Mouse (Mus musculus): ENCODE results near the gene Cped1.
A peak's percentile ranks its signal among the peaks of the same experiment; 100 is the strongest.
"Not testable (repeated sequence)": the region's sequence is repeated elsewhere in the genome, so short reads cannot be mapped to it uniquely, and the experiment has no call there.

The Cped1 gene

DNA sequence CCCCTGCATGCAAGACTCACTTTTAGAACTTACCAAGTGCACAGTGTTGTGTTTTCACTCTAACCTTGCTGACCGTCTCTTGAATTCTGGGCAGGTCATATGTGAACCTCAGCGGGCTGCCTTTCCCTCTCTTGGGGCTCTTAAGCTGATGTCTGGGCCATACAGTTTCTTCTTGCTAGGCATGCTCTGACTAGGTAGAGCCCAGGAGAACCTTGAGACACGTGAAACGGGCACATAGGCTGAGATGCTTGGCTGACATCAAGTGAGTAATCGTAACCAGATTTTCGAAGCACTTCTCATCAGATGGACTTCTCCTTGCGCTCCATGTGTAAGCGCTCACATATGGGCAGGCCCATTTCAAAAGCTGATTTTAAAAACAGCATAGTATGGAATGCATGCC lies 237.2 kb downstream of the Cped1 start:
- DNase-seq (ENCODE audit: low spot score in 2 of 2) = no peak

DNA sequence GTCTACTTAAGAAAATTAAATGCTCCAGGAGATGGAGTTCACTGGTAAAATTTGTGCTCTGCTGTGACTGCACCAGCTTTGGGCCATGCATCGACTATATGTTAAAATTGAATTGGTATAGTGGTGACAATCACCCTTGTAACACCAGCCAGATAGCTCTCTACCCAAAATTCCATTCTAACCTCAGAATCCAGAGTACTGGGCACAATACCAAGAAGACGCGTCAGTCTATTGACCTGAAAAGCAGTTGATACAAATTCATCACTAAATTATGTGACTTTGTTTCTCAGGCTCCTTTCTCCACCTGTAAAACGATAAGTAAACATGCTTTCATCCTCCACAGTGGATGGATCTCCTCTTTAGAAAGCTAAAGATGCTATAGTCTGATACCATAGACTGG lies 238.6 kb downstream of the Cped1 start:
- DNase-seq (ENCODE audit: low spot score in 2 of 2) = no peak

DNA sequence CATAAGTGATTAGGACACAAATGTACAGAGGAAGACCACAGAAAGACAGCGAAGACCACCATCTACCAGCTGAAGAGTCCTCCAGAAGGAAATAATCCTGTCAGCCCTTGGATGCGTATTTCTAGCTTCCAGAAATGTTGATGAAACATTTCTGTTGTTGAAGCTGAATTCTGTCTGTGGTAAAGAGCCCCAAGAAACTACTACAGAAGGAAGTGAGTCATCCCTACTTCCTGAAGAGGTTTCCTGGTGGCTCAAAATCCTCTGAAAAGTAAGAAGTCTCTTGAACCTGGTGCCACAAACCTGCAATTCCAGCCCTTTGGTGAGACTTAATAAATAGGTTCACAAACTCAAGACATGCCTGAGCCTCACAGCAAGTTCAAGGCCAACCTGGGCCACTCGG lies 245.5 kb downstream of the Cped1 start:
- no peak for DNase-seq (ENCODE audit: low spot score in 2 of 2)

DNA sequence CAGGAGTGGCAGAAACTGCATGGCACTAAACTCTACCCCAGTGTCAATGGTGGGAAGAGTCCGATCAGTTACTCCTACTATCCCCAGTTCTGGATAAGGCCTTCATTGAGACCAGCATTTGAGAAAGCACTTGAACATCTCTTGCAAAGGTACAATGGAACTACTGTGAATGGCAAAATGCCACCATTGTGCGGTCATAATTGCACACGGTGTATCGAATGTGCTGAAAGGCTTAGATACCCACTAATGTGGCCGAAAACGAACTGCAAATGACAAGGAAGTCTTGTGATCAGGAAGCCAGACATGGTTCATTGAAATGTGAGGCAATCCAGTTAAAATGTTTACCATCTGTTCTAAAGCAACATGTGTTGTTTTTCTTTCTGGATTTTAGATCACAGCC lies 247.8 kb downstream of the Cped1 start:
- no peak for DNase-seq (ENCODE audit: low spot score in 2 of 2)

GRCm38 (mm10) chr6:22235133-22235532 lies 249.4 kb downstream of the Cped1 start:
- DNase-seq (ENCODE audit: low spot score in 2 of 2) = no peak

DNA sequence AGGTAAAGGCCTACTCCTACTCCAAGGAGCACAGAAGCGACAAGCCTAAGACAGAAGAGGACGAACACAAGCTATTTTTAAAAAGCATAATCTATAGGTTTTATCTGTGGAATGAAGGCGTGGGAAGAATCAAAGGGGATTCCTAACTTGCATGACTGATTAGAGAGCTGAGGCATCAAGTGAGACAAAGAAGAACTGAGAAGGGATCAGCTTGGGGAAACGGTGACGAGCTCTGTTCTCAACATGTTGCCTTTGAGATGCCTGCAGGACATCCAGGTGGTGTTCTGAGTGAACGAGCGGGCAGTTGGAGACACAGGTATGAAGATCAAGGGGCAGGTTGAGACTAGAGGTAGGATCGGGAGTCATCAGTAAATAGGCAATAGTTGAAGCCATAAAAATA lies 257.6 kb downstream of the Cped1 start:
- DNase-seq (ENCODE audit: low spot score in 2 of 2) = no peak

DNA sequence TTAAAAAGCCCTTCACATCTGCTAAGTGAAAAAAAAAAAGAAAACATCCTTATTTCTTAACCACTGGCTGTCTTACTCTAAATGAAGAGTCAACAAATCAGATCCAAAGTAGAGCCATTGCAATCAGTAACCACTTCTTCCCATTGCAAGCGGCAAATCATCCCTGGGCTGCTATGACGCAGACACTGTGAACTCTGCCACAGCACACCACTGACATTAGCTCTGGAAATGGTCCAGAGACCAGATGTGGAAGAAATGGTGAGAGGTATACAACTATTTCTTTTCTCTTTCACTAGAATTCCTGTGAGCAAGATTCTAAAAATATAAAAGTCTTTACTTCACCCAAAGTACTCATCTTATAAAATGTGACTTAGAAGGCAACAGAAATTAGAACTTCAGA lies 261.0 kb downstream of the Cped1 start:
- DNase-seq (ENCODE audit: low spot score in 2 of 2) = no peak

- no peak for DNase-seq (ENCODE audit: low spot score in 2 of 2)
These were observed 273.1 kb downstream of the Cped1 start for GRCm38 (mm10) chr6:22258784-22259183.

- no peak for DNase-seq (ENCODE audit: low spot score in 2 of 2)
These were observed 276.8 kb downstream of the Cped1 start for GRCm38 (mm10) chr6:22262519-22262918.

DNA sequence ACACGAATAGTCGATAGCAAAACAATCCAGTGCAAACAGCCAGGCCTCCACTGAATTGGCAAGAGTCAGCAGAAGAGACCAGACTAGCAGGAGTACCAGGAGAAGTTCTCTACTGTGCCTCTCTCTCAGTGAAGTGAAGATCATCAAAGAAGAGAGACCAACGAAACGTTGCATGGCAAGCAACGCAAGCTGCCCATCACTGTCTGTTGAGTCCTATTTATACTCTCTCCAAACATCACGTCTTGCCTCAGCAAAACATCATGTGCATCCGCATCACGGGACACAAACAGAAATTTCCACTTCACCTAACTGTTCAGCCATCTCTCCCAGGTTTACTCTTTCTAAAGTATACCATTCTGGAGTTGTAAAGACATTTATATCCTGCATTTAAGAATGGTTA lies 278.4 kb downstream of the Cped1 start:
- DNase-seq (ENCODE audit: low spot score in 2 of 2) = not testable (repeated sequence)

DNA sequence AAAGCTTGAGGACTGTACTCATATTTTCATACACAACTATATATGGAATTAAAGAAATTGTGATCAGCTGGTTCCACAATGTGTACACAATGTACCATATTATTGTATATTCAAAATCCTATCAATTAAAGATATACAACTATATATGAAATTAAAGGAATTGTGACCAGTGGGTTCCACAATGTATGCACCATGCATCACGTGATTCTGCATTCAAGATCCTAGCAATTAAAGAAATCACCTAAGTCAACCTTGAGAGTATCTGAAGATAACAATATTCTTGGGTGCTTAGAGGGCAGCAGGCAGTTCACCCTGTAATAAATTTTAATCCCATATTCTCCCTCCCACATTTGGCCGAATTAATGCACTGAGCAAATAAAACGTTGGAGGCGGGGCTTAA lies 280.3 kb downstream of the Cped1 start:
- no peak for DNase-seq (ENCODE audit: low spot score in 2 of 2)

DNA sequence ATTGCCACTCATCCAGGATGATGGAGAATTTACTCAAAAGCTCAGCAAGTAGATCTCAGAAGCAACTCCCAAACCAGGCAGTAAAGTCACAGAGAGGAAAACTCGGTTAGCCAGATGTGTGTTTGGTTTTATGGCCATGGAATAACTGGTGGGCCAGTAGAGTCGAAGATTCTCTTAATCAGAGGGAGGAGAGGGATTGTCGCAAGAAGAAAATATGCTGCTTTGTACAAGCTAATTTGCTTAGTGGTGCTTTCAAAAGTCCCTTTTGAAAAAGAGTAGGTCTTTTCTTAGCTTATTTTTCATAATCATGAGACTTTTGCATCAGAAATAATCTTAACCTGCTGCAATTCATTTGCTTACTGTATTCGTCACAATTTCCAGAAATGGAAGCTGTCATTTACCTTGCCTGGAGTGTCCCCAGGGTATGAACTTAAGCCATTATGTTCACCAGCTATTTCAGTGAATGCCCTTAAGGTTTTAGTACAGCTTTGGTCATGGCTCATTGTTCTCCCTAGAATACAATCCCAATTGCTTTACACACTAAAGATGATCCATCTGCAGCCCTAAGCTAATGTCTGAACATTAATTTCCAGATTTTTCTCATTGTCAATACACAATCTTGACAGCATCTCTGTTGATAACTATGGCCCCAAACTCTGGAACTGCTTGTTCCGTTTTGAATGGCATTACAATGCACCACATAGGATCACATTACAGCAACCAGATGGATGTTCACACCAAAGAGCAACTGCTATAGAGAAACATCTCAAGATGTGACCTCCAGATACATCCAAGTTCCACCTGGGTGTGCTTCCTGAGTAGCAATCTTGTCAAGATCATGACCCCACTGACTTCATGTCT lies 282.3 kb downstream of the Cped1 start:
- DNase-seq (ENCODE audit: low spot score in 2 of 2) = no peak

- no peak for DNase-seq (ENCODE audit: low spot score in 2 of 2)
These were observed 283.0 kb downstream of the Cped1 start for GRCm38 (mm10) chr6:22268677-22269076.

DNA sequence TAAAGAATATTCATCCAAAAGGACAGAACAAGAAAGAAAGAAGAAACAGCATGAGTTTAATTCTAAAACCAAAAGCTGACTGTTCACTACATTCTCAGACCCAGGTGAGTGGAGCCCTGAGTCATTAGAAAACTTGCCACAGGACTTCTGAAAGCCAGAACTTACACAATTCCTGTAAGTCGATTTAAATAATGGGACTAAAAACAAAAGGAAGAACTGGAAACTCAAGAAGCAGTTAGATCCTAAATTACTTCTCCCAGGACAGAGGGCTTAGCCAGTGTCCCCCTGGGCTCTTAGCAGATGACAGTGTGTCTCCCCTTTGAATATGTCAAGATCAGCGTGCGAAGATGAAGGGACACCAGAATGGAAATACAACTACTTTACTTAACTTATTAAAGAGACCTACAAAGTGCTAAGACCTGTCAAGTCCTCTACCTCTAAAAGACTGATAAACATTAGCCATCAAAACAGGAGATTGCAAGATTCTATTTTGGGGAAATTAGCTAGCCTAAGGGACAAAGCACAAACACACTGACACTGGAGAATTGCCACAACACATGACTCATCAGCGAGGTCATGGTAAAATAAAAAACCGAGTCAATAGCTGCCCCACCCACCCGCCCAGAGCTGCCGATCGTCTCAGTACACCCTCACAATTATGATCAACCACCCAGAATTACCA lies 284.3 kb downstream of the Cped1 start:
- DNase-seq (ENCODE audit: low spot score in 2 of 2) = no peak

- no peak for DNase-seq (ENCODE audit: low spot score in 2 of 2)
These were observed 292.2 kb downstream of the Cped1 start for GRCm38 (mm10) chr6:22277941-22278340.

GRCm38 (mm10) chr6:22280217-22280861 lies 294.6 kb downstream of the Cped1 start:
- peak; percentile 32 to 37 for DNase-seq (ENCODE audit: low spot score in 2 of 2)

DNA sequence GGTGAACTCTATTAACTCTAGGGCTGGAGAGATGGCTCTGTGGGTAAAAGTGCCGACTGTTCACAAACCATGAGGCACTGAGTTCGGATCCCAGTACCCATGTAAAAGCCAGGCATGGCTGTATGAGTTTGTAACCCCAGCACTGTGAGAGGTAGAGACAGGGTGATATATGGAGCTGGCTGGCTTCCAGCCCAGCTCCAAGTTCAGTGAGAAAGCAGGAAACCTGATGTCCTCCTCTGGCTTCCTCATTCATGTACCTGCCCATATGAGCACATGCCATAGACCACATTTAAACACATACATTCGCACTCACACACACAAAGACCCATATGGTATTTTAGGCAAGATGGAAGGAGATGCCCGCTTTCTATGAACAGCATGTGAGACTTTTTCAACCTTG lies 296.7 kb downstream of the Cped1 start:
- DNase-seq (ENCODE audit: low spot score in 2 of 2) = no peak

DNA sequence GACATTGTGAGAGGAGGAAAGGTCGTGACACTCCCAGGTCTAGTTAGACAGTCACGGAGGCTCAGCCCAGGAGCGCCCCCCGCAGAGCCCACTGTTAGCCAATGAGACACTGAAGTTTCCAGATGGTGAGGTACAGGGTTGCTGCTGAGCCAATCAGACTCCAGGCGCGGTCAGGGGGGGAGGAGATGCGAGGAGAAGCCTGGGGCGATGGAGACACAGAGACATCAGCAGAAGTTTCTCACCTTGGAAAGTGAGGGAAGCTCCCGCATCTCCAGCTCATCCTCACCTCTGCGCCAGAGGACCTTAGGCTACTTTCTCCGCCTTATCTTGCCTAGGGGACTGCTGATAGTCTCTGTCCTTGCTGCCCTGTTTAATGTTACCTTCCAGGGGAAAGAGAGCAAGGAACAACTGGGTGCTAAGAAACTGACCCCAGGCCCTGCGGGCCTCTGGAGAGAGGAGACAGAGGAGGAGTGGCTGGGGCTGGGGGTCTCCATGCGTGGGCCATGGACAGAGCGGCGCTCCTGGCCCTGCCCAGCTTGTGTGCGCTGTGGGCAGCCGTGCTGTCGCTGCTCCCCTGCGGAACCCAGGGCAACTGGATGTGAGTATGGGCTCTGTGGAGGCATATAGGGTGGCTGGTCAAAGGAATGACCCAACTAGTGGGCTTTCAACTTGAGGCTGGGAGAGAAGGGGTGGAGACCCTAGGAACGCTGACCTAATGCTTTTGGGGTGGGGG lies 302.5 kb downstream of the Cped1 start, which contains the start of gene Wnt16:
Wnt16 (plus strand) TSS at position 224 of the 733 bp plus-strand sequence.
- peak; percentile 24 to 28 for DNase-seq (ENCODE audit: low spot score in 2 of 2)

DNA sequence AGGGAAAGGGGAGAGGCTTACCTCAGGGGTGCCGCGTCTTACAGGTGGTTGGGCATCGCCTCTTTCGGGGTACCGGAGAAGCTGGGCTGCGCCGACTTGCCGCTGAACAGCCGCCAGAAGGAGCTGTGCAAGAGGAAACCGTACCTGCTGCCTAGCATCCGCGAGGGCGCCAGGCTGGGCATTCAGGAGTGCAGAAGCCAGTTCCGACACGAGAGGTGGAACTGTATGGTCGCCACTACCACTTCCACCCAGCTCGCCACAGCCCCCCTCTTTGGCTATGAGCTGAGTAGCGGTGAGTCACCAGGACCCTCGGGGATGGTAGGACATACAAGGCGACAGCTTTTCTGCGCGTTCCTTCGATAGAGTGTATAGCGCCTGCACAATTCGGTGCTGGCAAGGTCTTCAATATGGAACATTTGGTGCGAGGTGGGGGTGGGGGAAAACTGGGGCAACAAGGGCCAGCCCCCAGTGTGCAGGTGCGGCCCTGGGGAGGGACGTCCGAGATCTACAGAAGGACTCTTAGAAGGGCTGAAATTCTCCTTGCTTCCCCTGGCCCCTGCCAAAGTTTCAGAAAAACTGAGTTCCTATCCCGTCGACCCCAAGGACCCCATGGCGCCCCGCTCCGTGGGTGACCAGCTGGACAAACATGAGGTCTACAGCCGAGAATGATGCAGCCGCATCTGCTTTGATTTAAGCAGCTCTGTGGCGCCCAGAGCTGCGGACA lies 303.2 kb downstream of the Cped1 start:
- DNase-seq (ENCODE audit: low spot score in 2 of 2) = peak; percentile 18 to 36

GRCm38 (mm10) chr6:22289461-22290021 lies 303.8 kb downstream of the Cped1 start:
- no peak for DNase-seq (ENCODE audit: low spot score in 2 of 2)

DNA sequence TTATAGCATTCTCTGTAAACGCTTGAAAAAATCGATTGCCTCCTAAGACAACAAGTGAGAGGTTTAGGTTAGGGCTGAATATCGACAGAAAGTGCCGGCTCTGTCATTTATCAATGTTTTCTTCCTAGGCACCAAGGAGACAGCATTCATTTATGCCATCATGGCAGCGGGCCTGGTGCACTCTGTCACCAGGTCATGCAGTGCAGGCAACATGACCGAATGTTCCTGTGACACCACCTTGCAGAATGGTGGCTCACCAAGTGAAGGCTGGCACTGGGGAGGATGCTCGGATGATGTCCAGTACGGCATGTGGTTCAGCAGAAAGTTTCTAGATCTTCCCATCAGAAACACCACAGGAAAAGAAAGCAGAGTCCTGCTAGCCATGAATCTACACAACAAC lies 305.1 kb downstream of the Cped1 start:
- no peak for DNase-seq (ENCODE audit: low spot score in 2 of 2)
